Mouse (Mus musculus) myocyte (in vitro differentiated cells): ENCODE results near the gene Ddx21. TPM values are rescaled to one million over a fixed set of nuclear protein-coding genes. Genes with fewer than 3 reads are reported as not detected.
"Not testable (repeated sequence)": the region's sequence is repeated elsewhere in the genome, so short reads cannot be mapped to it uniquely, and the experiment has no call there.

Experiments
- H3K27me3 ChIP-seq: one replicate; pipeline ENCODE4 v1.6.1; 2011; ENCODE audit not compliant: control insufficient read depth, insufficient read depth, insufficient read length
- H3K36me3 ChIP-seq: one replicate; pipeline ENCODE4 v1.6.1; 2011; ENCODE audit not compliant: control insufficient read depth, insufficient read depth
- H3K4me2 ChIP-seq: one replicate; pipeline ENCODE4 v1.6.1; 2011; ENCODE audit warnings: low read depth, control low read depth
- H3K4me3 ChIP-seq: one replicate; pipeline ENCODE4 v1.5.1; 2011; ENCODE audit warnings: mild to moderate bottlenecking, control low read depth, moderate library complexity
- H3K79me2 ChIP-seq: one replicate; pipeline ENCODE4 v1.6.1; 2011; ENCODE audit not compliant: control insufficient read depth, insufficient read depth
- H3ac ChIP-seq: one replicate; pipeline ENCODE4 v1.6.1; 2011; ENCODE audit not compliant: control insufficient read depth, insufficient read length
- CEBPB ChIP-seq: IDR thresholded peaks from 2 replicates; pipeline ENCODE4 v1.6.1; 2011; ENCODE audit warnings: mild to moderate bottlenecking, moderate library complexity; ENCODE audit not compliant: poor library complexity, insufficient read depth, severe bottlenecking
- E2F4 ChIP-seq: IDR thresholded peaks from one replicate; pipeline ENCODE4 v1.6.1; 2011; ENCODE audit warnings: mild to moderate bottlenecking, control low read depth, moderate library complexity; ENCODE audit not compliant: insufficient read depth
- MAX ChIP-seq: IDR thresholded peaks from one replicate; pipeline ENCODE4 v1.6.1; 2011; ENCODE audit warnings: low read depth, mild to moderate bottlenecking, control low read depth
- MYOD1 ChIP-seq, 3 experiments: IDR thresholded peaks; one replicate each; pipeline ENCODE4 v1.6.1; 2011; ENCODE audit warnings: control low read depth in 2 of 3, low read depth in 2 of 3, mild to moderate bottlenecking in 2 of 3, moderate library complexity in 1 of 3; ENCODE audit not compliant: insufficient read length in 2 of 3, control insufficient read depth in 1 of 3
- MYOG ChIP-seq, 3 experiments: IDR thresholded peaks; one replicate each; pipeline ENCODE4 v1.6.1; 2011; ENCODE audit warnings: control low read depth in 2 of 3, low read depth in 2 of 3, mild to moderate bottlenecking in 2 of 3; ENCODE audit not compliant: insufficient read length in 2 of 3, control insufficient read depth in 1 of 3, insufficient read depth in 1 of 3
- POLR2A ChIP-seq: IDR thresholded peaks from one replicate; pipeline ENCODE4 v1.6.1; 2011; ENCODE audit warnings: low read depth, mild to moderate bottlenecking, control low read depth, moderate library complexity; ENCODE audit not compliant: insufficient read length
- POLR2AphosphoS2 ChIP-seq: IDR thresholded peaks from one replicate; pipeline ENCODE4 v1.6.1; 2011; ENCODE audit warnings: low read depth, control low read depth; ENCODE audit not compliant: insufficient read length
- REST ChIP-seq: IDR thresholded peaks from one replicate; pipeline ENCODE4 v1.6.1; 2011; ENCODE audit warnings: mild to moderate bottlenecking, control low read depth, moderate library complexity; ENCODE audit not compliant: insufficient read depth, insufficient read length
- SRF ChIP-seq: IDR thresholded peaks from one replicate; pipeline ENCODE4 v1.6.1; 2011; ENCODE audit warnings: low read depth; ENCODE audit not compliant: control insufficient read depth, insufficient read length
- TCF12 ChIP-seq: IDR thresholded peaks from one replicate; pipeline ENCODE4 v1.6.1; 2011; ENCODE audit warnings: mild to moderate bottlenecking, control low read depth; ENCODE audit not compliant: poor library complexity, insufficient read depth, severe bottlenecking
- TCF3 ChIP-seq: IDR thresholded peaks from one replicate; pipeline ENCODE4 v1.6.1; 2011; ENCODE audit warnings: low read depth, control low read depth; ENCODE audit not compliant: insufficient read length
- USF1 ChIP-seq: IDR thresholded peaks from one replicate; pipeline ENCODE4 v1.6.1; 2011; ENCODE audit warnings: low read depth, mild to moderate bottlenecking, control low read depth, moderate library complexity
- polyA plus RNA-seq: library from polyadenylated mRNA; unstranded; fragments of >200 nt; fragmentation: generic; extraction: Trizol; gene quantifications from one replicate; pipeline ENCODE4 v1.2.1, GENCODE M21; 2012; ENCODE audit warnings: missing spikeins

Gene Ddx21
- polyA plus RNA-seq, 1 experiment: 33.2 TPM

GRCm38 (mm10) chr10:62603233-62604030 lies 1.4 kb upstream of the Ddx21 start:
- no peak for TF ChIP-seq USF1
- TF ChIP-seq E2F4: no peak
- no peak for TF ChIP-seq CEBPB
- no peak for TF ChIP-seq SRF
- no peak for TF ChIP-seq MYOG (IDR thresholded peaks at IDR 0.05; ENCODE audit: control insufficient read depth in 1 of 3, insufficient read depth in 1 of 3, insufficient read length in 2 of 3, low read depth in 2 of 3)
- no peak for TF ChIP-seq TCF12
- TF ChIP-seq MAX: no peak
- no peak for TF ChIP-seq TCF3
- no peak for TF ChIP-seq REST
- TF ChIP-seq MYOD1 (IDR thresholded peaks at IDR 0.05; ENCODE audit: control insufficient read depth in 1 of 3, insufficient read length in 2 of 3, low read depth in 2 of 3): no peak
- no peak for TF ChIP-seq POLR2AphosphoS2
- no peak for TF ChIP-seq POLR2A
- Histone ChIP-seq H3K4me2 (peak overlapping the region; percentile 91), H3K4me3 (peak overlapping the region; percentile 99)

GRCm38 (mm10) chr10:62601833-62602176 lies 276 bp downstream of the Ddx21 start:
- H3K4me2 ChIP-seq: peak overlapping the region; percentile 98
- H3K27me3 ChIP-seq: no peaks in the 10 kb centered on the region
- peak overlapping the region; percentile 99 for H3K4me3 ChIP-seq
- H3K79me2 ChIP-seq: peaks cover 56% of the 10 kb centered on the region
- peak overlapping the region; percentile 84 for H3ac ChIP-seq
- TF ChIP-seq MAX (no peak), MYOG (IDR thresholded peaks at IDR 0.05; ENCODE audit: control insufficient read depth in 1 of 3, insufficient read depth in 1 of 3, insufficient read length in 2 of 3, low read depth in 2 of 3) (no peak), E2F4 (no peak), SRF (no peak), USF1 (no peak), POLR2A (no peak), POLR2AphosphoS2 (no peak), CEBPB (no peak), REST (no peak), TCF3 (no peak), MYOD1 (IDR thresholded peaks at IDR 0.05; ENCODE audit: control insufficient read depth in 1 of 3, insufficient read length in 2 of 3, low read depth in 2 of 3) (no peak), TCF12 (no peak)
- peaks cover 14% of the 10 kb centered on the region for H3K36me3 ChIP-seq

More at GRCm38 (mm10) chr10:62603233-62604030, 1.4 kb upstream of the Ddx21 start:
- H3K36me3 ChIP-seq: peaks cover 3% of the 10 kb centered on the region
- H3K27me3 ChIP-seq: no peaks in the 10 kb centered on the region
- H3K79me2 ChIP-seq: peaks cover 39% of the 10 kb centered on the region
- no peak overlapping the region for H3ac ChIP-seq

GRCm38 (mm10) chr10:62601053-62601791 lies 859 bp downstream of the Ddx21 start:
- TF ChIP-seq USF1 (no peak), POLR2AphosphoS2 (no peak), REST (no peak), E2F4 (no peak), CEBPB (no peak), TCF12 (no peak), TCF3 (no peak), MYOD1 (IDR thresholded peaks at IDR 0.05; ENCODE audit: control insufficient read depth in 1 of 3, insufficient read length in 2 of 3, low read depth in 2 of 3) (no peak), MAX (no peak), MYOG (IDR thresholded peaks at IDR 0.05; ENCODE audit: control insufficient read depth in 1 of 3, insufficient read depth in 1 of 3, insufficient read length in 2 of 3, low read depth in 2 of 3) (no peak), POLR2A (no peak), SRF (no peak)
- Histone ChIP-seq H3K4me2 (peak overlapping the region; percentile 98), H3ac (peak overlapping the region; percentile 84), H3K27me3 (no peaks in the 10 kb centered on the region), H3K79me2 (peaks cover 60% of the 10 kb centered on the region), H3K4me3 (peak overlapping the region; percentile 99), H3K36me3 (peaks cover 17% of the 10 kb centered on the region)

GRCm38 (mm10) chr10:62600056-62600455 lies 2.0 kb downstream of the Ddx21 start:
- TF ChIP-seq E2F4 (no peak), CEBPB (no peak), TCF3 (no peak), MYOG (IDR thresholded peaks at IDR 0.05; ENCODE audit: control insufficient read depth in 1 of 3, insufficient read depth in 1 of 3, insufficient read length in 2 of 3, low read depth in 2 of 3) (no peak), POLR2AphosphoS2 (no peak), USF1 (no peak), REST (no peak), TCF12 (no peak), POLR2A (no peak), MAX (no peak), MYOD1 (IDR thresholded peaks at IDR 0.05; ENCODE audit: control insufficient read depth in 1 of 3, insufficient read length in 2 of 3, low read depth in 2 of 3) (no peak), SRF (no peak)
- H3ac ChIP-seq: no peak overlapping the region
- H3K79me2 ChIP-seq: peaks cover 70% of the 10 kb centered on the region
- no peaks in the 10 kb centered on the region for H3K27me3 ChIP-seq
- peak overlapping the region; percentile 99 for H3K4me3 ChIP-seq
- peaks cover 22% of the 10 kb centered on the region for H3K36me3 ChIP-seq
- no peak overlapping the region for H3K4me2 ChIP-seq

- peaks cover 28% of the 10 kb centered on the region for H3K36me3 ChIP-seq
- not testable (repeated sequence) for H3K27me3 ChIP-seq, H3K4me3 ChIP-seq, H3ac ChIP-seq, H3K4me2 ChIP-seq
- H3K79me2 ChIP-seq: peaks cover 76% of the 10 kb centered on the region
Measured at GRCm38 (mm10) chr10:62599311-62599710, 2.8 kb downstream of the Ddx21 start.
